Mouse (Mus musculus): ENCODE measurements around the gene Hist1h2bf. TPM values are rescaled to one million over a fixed set of nuclear protein-coding genes. Genes with fewer than 3 reads are reported as not detected.

Hist1h2bf gene
- total and polyA plus RNA-seq, 3 experiments = 1.00 to 8.4 (median 5.2) TPM

GRCm38 (mm10) chr13:23620056-23620732 is 46.2 kb upstream of the Hist1h2bf start:
- no peak for TF ChIP-seq POLR2A (IDR thresholded peaks at IDR 0.05; ENCODE audit: insufficient read depth, low read depth, low read length)
- no peak for TF ChIP-seq EP300 (IDR thresholded peaks at IDR 0.05; ENCODE audit: insufficient read depth, low read depth, low read length)
- TF ChIP-seq CTCF (IDR thresholded peaks at IDR 0.05) = no peak
- Histone ChIP-seq H3K9ac (ENCODE audit: low read depth, low read length) (peak overlapping the region; percentile 50), H3K36me3 (ENCODE audit: control insufficient read depth, insufficient read depth, low read length) (peaks cover 3% of the 10 kb centered on the region; the same call in 1 of the 2 replicates), H3K79me2 (replicated peaks; ENCODE audit: control insufficient read depth, insufficient read depth, low read length) (0 out of 2 replicates have a peak, but pooled peaks cover 1% of the 10 kb centered on the region), H3K4me1 (ENCODE audit: control insufficient read depth, insufficient read depth, low read length) (peaks cover 3% of the 10 kb centered on the region), H3K27me3 (ENCODE audit: control insufficient read depth, insufficient read depth, low read length) (no peaks in the 10 kb centered on the region), H3K4me3 (peak overlapping the region; percentile 77), H3K27ac (peak overlapping the region; percentile 97)
- no peak for DNase-seq
- WGBS = 47% methylated on average over 12 of the region's 12 CpGs
- intact Hi-C loops (cut with DNase I) = loop anchor here (5.0 to 10.0 kb wide), 4 partner anchors 88 to 1795 kb away; partner anchors contain the start of genes Hist1h2af, Hist1h2ag, Hist1h2bb and Hist1h2bj

GRCm38 (mm10) chr13:23611638-23612037 is 37.6 kb upstream of the Hist1h2bf start:
- Histone ChIP-seq H3K4me1 (ENCODE audit: control insufficient read depth, insufficient read depth, low read length) (no peaks in the 10 kb centered on the region), H3K9ac (ENCODE audit: low read depth, low read length) (no peak overlapping the region), H3K4me3 (no peak overlapping the region), H3K36me3 (ENCODE audit: control insufficient read depth, insufficient read depth, low read length) (no peaks in the 10 kb centered on the region), H3K27ac (no peak overlapping the region), H3K27me3 (ENCODE audit: control insufficient read depth, insufficient read depth, low read length) (no peaks in the 10 kb centered on the region), H3K79me2 (replicated peaks; ENCODE audit: control insufficient read depth, insufficient read depth, low read length) (no peaks in the 10 kb centered on the region)
- no peak for DNase-seq
- TF ChIP-seq EP300 (IDR thresholded peaks at IDR 0.05; ENCODE audit: insufficient read depth, low read depth, low read length) (no peak), CTCF (IDR thresholded peaks at IDR 0.05) (no peak), POLR2A (IDR thresholded peaks at IDR 0.05; ENCODE audit: insufficient read depth, low read depth, low read length) (no peak)
- 86% methylated on average over 3 of the region's 3 CpGs for WGBS
- intact Hi-C loops (cut with DNase I) = no loop called here

- H3K36me3 ChIP-seq (ENCODE audit: control insufficient read depth, insufficient read depth, low read length) = no peaks in the 10 kb centered on the region
- no peak for TF ChIP-seq POLR2A (IDR thresholded peaks at IDR 0.05; ENCODE audit: insufficient read depth, low read depth, low read length)
- no peak for TF ChIP-seq CTCF (IDR thresholded peaks at IDR 0.05)
- TF ChIP-seq EP300 (IDR thresholded peaks at IDR 0.05; ENCODE audit: insufficient read depth, low read depth, low read length) = no peak
- H3K9ac ChIP-seq (ENCODE audit: low read depth, low read length) = no peak overlapping the region
- intact Hi-C loops (cut with DNase I) = no loop called here
- no peaks in the 10 kb centered on the region for H3K79me2 ChIP-seq (replicated peaks; ENCODE audit: control insufficient read depth, insufficient read depth, low read length)
- no peak overlapping the region for H3K27ac ChIP-seq
- no peaks in the 10 kb centered on the region for H3K27me3 ChIP-seq (ENCODE audit: control insufficient read depth, insufficient read depth, low read length)
- H3K4me3 ChIP-seq = no peak overlapping the region
- DNase-seq = no peak
- WGBS = 59% methylated on average over 2 of the region's 2 CpGs
- no peaks in the 10 kb centered on the region for H3K4me1 ChIP-seq (ENCODE audit: control insufficient read depth, insufficient read depth, low read length)
Measured at GRCm38 (mm10) chr13:23610393-23610792, 36.4 kb upstream of the Hist1h2bf start.

GRCm38 (mm10) chr13:23609844-23610243 is 35.8 kb upstream of the Hist1h2bf start:
- intact Hi-C loops (cut with DNase I) = no loop called here
- H3K4me1 ChIP-seq (ENCODE audit: control insufficient read depth, insufficient read depth, low read length) = no peaks in the 10 kb centered on the region
- H3K27ac ChIP-seq = no peak overlapping the region
- H3K27me3 ChIP-seq (ENCODE audit: control insufficient read depth, insufficient read depth, low read length) = no peaks in the 10 kb centered on the region
- no peaks in the 10 kb centered on the region for H3K36me3 ChIP-seq (ENCODE audit: control insufficient read depth, insufficient read depth, low read length)
- no peak overlapping the region for H3K4me3 ChIP-seq
- no peak overlapping the region for H3K9ac ChIP-seq (ENCODE audit: low read depth, low read length)
- H3K79me2 ChIP-seq (replicated peaks; ENCODE audit: control insufficient read depth, insufficient read depth, low read length) = no peaks in the 10 kb centered on the region
- no peak for DNase-seq
- TF ChIP-seq CTCF (IDR thresholded peaks at IDR 0.05) = no peak
- no peak for TF ChIP-seq EP300 (IDR thresholded peaks at IDR 0.05; ENCODE audit: insufficient read depth, low read depth, low read length)
- TF ChIP-seq POLR2A (IDR thresholded peaks at IDR 0.05; ENCODE audit: insufficient read depth, low read depth, low read length) = no peak

- 48% methylated on average over 4 of the region's 4 CpGs for WGBS
- Histone ChIP-seq H3K36me3 (ENCODE audit: control insufficient read depth, insufficient read depth, low read length) (no peaks in the 10 kb centered on the region), H3K4me1 (ENCODE audit: control insufficient read depth, insufficient read depth, low read length) (no peaks in the 10 kb centered on the region), H3K27ac (no peak overlapping the region), H3K9ac (ENCODE audit: low read depth, low read length) (no peak overlapping the region), H3K4me3 (no peak overlapping the region), H3K79me2 (replicated peaks; ENCODE audit: control insufficient read depth, insufficient read depth, low read length) (no peaks in the 10 kb centered on the region), H3K27me3 (ENCODE audit: control insufficient read depth, insufficient read depth, low read length) (no peaks in the 10 kb centered on the region)
- intact Hi-C loops (cut with DNase I) = no loop called here
- no peak for TF ChIP-seq POLR2A (IDR thresholded peaks at IDR 0.05; ENCODE audit: insufficient read depth, low read depth, low read length)
- TF ChIP-seq CTCF (IDR thresholded peaks at IDR 0.05) = no peak
- TF ChIP-seq EP300 (IDR thresholded peaks at IDR 0.05; ENCODE audit: insufficient read depth, low read depth, low read length) = no peak
- DNase-seq = no peak
Measured at GRCm38 (mm10) chr13:23609209-23609608, 35.2 kb upstream of the Hist1h2bf start.

GRCm38 (mm10) chr13:23605052-23605451 is 31.1 kb upstream of the Hist1h2bf start:
- Histone ChIP-seq H3K79me2 (replicated peaks; ENCODE audit: control insufficient read depth, insufficient read depth, low read length) (no peaks in the 10 kb centered on the region), H3K4me3 (no peak overlapping the region), H3K27ac (no peak overlapping the region), H3K4me1 (ENCODE audit: control insufficient read depth, insufficient read depth, low read length) (no peaks in the 10 kb centered on the region), H3K9ac (ENCODE audit: low read depth, low read length) (no peak overlapping the region), H3K27me3 (ENCODE audit: control insufficient read depth, insufficient read depth, low read length) (no peaks in the 10 kb centered on the region), H3K36me3 (ENCODE audit: control insufficient read depth, insufficient read depth, low read length) (no peaks in the 10 kb centered on the region)
- WGBS = 90% methylated on average over 3 of the region's 3 CpGs
- no peak for DNase-seq
- TF ChIP-seq EP300 (IDR thresholded peaks at IDR 0.05; ENCODE audit: insufficient read depth, low read depth, low read length) (no peak), POLR2A (IDR thresholded peaks at IDR 0.05; ENCODE audit: insufficient read depth, low read depth, low read length) (no peak), CTCF (IDR thresholded peaks at IDR 0.05) (no peak)
- intact Hi-C loops (cut with DNase I) = no loop called here
